Mouse (Mus musculus): ENCODE measurements around the gene Sspo. TPM values are rescaled to one million over a fixed set of nuclear protein-coding genes. Genes with fewer than 3 reads are reported as not detected.
"Not testable (repeated sequence)": the region's sequence is repeated elsewhere in the genome, so short reads cannot be mapped to it uniquely, and the experiment has no call there.

The Sspo gene
- total RNA-seq, 2 experiments from 2014 or later: 0.24 to 0.38 TPM

- peak; percentile 74 for DNase-seq
These were observed 40.0 kb downstream of the Sspo start for GRCm38 (mm10) chr6:48487747-48488725.

GRCm38 (mm10) chr6:48489741-48490140, 41.7 kb downstream of the Sspo start:
- DNase-seq: no peak

- no peak for DNase-seq
These were observed 43.3 kb downstream of the Sspo start for GRCm38 (mm10) chr6:48491361-48491760.

- DNase-seq: no peak
These were observed 45.2 kb downstream of the Sspo start for GRCm38 (mm10) chr6:48493136-48493730.

- no peak for DNase-seq
These were observed 49.5 kb downstream of the Sspo start for GRCm38 (mm10) chr6:48497521-48497920.

GRCm38 (mm10) chr6:48503847-48504240, 55.8 kb downstream of the Sspo start:
- DNase-seq: no peak

GRCm38 (mm10) chr6:48504241-48504854, 56.3 kb downstream of the Sspo start:
- DNase-seq: peak; percentile 84

- no peak for DNase-seq
These were observed 60.1 kb downstream of the Sspo start for GRCm38 (mm10) chr6:48508087-48508486.

GRCm38 (mm10) chr6:48510426-48510825, 62.4 kb downstream of the Sspo start:
- DNase-seq: no peak

- no peak for DNase-seq
These were observed 63.8 kb downstream of the Sspo start for GRCm38 (mm10) chr6:48511861-48512260.

GRCm38 (mm10) chr6:48524882-48525281, 76.9 kb downstream of the Sspo start:
- DNase-seq: not testable (repeated sequence)

GRCm38 (mm10) chr6:48527901-48528300, 79.9 kb downstream of the Sspo start:
- no peak for DNase-seq

- no peak for DNase-seq
These were observed 81.2 kb downstream of the Sspo start for GRCm38 (mm10) chr6:48529261-48529660.

- no peak for DNase-seq
These were observed 81.9 kb downstream of the Sspo start for GRCm38 (mm10) chr6:48529871-48530440.

- DNase-seq: no peak
These were observed 82.8 kb downstream of the Sspo start for GRCm38 (mm10) chr6:48530862-48531261.

GRCm38 (mm10) chr6:48533475-48533874, 85.4 kb downstream of the Sspo start:
- no peak for DNase-seq

- DNase-seq: no peak
These were observed 86.9 kb downstream of the Sspo start for GRCm38 (mm10) chr6:48534913-48535312.

GRCm38 (mm10) chr6:48536091-48536490, 88.1 kb downstream of the Sspo start:
- DNase-seq: no peak

- DNase-seq: peak; percentile 78
These were observed 89.3 kb downstream of the Sspo start, which contains the start of gene Atp6v0e2 for GRCm38 (mm10) chr6:48537105-48537954. Atp6v0e2 (plus strand) TSS chr6:48537615.

- DNase-seq: peak; percentile 45
These were observed 91.1 kb downstream of the Sspo start for GRCm38 (mm10) chr6:48538841-48539737.
